Mouse (Mus musculus): Measurements from ENCODE around the gene Dcaf6. TPM values are rescaled to one million over a fixed set of nuclear protein-coding genes. Genes with fewer than 3 reads are reported as not detected.

Dcaf6 gene
- polyA plus RNA-seq, 1 experiment from 2014 or later = 11.9 TPM

DNA sequence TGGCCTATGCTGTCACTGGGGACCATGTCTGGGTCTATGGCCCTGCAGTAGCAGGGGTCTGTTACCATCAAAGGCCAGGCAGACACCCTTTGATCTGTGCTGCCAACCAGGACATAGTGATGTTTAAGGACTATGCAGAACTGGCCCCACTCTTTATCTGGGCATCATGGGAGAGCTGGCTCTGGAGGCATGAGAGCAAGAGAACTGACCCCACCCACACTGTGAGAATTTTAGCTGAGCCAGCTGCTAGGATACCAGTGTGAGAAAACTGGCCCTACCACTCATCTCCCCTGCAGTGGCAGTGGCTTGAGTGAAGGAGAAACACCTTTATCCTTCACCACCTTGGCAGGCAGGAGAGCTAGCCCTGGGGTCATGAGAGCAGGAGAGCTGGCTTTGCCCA is 19.1 kb downstream of the Dcaf6 start:
- no peak for ATAC-seq (ENCODE audit: low FRiP score)
- Histone ChIP-seq H3K4me1 (replicated peaks; ENCODE audit: control insufficient read depth, insufficient read depth, low read length) (no peaks in the 10 kb centered on the region), H3K27me3 (ENCODE audit: control insufficient read depth, insufficient read depth, low read length) (no peaks in the 10 kb centered on the region), H3K4me2 (replicated peaks; ENCODE audit: low read depth, low read length) (no peak overlapping the region), H3K36me3 (ENCODE audit: control insufficient read depth, insufficient read depth, low read length) (no peaks in the 10 kb centered on the region), H3K4me3 (ENCODE audit: low read depth, low read length) (no peak overlapping the region), H3K27ac (ENCODE audit: low read depth, low read length) (no peak overlapping the region), H3K9me3 (ENCODE audit: control insufficient read depth, low read length) (no peaks in the 10 kb centered on the region), H3K9ac (ENCODE audit: low read depth, low read length) (no peak overlapping the region)
- no peak for DNase-seq (ENCODE audit: low spot score)

DNA sequence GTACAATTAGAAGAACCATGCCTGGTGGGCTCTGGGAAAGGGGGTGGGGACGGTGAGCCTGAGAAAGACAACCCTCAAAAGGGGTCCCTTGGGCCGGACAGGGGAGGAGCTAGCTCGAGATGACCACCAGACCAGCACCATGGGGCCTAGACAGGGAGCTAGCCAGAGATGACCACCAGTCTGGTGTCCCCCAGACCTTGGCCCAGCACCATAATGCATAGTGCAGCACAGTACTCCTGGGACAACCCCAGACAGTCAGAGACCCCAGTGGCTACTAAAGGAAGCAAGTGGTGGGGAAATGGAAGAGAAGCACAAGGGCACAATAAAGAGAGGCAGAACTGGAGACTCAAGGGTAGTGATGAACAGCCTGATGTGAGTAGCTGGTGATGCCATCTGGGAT is 19.5 kb downstream of the Dcaf6 start:
- ATAC-seq (ENCODE audit: low FRiP score) (peak; percentile 35), DNase-seq (ENCODE audit: low spot score) (no peak)
- Histone ChIP-seq H3K4me2 (replicated peaks; ENCODE audit: low read depth, low read length) (no peak overlapping the region), H3K4me3 (ENCODE audit: low read depth, low read length) (no peak overlapping the region), H3K9me3 (ENCODE audit: control insufficient read depth, low read length) (no peaks in the 10 kb centered on the region), H3K9ac (ENCODE audit: low read depth, low read length) (no peak overlapping the region), H3K36me3 (ENCODE audit: control insufficient read depth, insufficient read depth, low read length) (no peaks in the 10 kb centered on the region), H3K27ac (ENCODE audit: low read depth, low read length) (no peak overlapping the region), H3K4me1 (replicated peaks; ENCODE audit: control insufficient read depth, insufficient read depth, low read length) (no peaks in the 10 kb centered on the region), H3K27me3 (ENCODE audit: control insufficient read depth, insufficient read depth, low read length) (no peaks in the 10 kb centered on the region)
- WGBS = 90% methylated on average over 3 of the region's 3 CpGs

DNA sequence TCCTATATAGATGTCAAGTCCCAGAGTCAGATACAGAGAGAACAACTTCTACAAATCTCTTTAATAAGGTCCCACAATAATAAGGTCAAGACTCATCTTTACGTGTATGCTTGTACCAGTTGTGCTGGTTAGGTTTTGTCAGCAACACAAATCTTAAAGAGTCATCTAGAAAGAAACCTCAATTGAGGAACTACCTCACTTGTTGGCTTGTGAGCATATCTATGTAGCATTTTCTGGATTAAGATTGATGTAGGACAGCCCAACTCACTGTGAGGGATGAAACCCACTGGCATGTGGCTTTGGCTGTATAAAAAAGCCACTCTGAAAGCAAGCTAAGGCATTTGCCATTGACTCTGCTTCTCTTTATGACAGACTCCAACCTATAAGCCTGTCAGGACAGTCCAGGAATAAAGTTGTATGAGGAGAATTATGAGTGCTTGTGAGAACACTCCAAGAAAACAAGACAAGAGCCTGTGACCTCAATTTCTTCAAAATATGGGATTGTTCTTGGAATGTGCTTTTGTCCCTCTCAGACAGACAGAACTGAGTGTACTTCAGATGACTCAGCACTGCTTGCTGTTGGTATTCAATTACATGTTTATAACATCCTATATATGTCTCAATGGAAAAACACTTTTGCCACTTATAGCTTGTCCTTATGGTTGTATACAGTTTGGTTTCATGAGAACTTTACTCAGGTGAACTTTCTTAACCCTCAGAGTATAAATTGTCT is 21.8 kb downstream of the Dcaf6 start:
- no peak overlapping the region for H3K9ac ChIP-seq (ENCODE audit: low read depth, low read length)
- H3K27me3 ChIP-seq (ENCODE audit: control insufficient read depth, insufficient read depth, low read length) = no peaks in the 10 kb centered on the region
- no peak overlapping the region for H3K4me2 ChIP-seq (replicated peaks; ENCODE audit: low read depth, low read length)
- DNase-seq (ENCODE audit: low spot score) (no peak), ATAC-seq (ENCODE audit: low FRiP score) (no peak)
- H3K36me3 ChIP-seq (ENCODE audit: control insufficient read depth, insufficient read depth, low read length) = no peaks in the 10 kb centered on the region
- no peak overlapping the region for H3K27ac ChIP-seq (ENCODE audit: low read depth, low read length)
- H3K4me3 ChIP-seq (ENCODE audit: low read depth, low read length) = no peak overlapping the region
- H3K4me1 ChIP-seq (replicated peaks; ENCODE audit: control insufficient read depth, insufficient read depth, low read length) = no peaks in the 10 kb centered on the region
- H3K9me3 ChIP-seq (ENCODE audit: control insufficient read depth, low read length) = no peaks in the 10 kb centered on the region
- 97% methylated on average over 1 of the region's 1 CpGs for WGBS

DNA sequence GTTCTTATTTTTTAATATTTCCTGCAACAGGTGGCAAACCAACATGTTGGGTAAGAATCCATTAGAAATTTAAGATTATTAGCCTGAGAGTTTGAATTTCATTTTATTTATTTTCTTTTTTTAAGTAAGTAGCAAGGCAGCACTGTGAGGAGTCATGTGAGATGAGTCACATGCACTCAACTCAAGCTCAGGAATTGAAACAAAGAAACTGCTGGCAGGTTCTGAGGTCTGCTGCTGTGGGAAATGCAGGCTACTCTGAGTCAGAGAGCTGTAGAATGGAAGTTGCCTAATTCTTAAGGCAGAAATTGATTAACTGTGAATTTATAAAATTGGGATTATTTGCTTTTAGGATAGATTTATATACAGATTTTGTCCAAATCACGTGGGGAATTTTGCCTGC is 27.4 kb downstream of the Dcaf6 start:
- no peak for DNase-seq (ENCODE audit: low spot score)
- WGBS = 88% methylated on average over 1 of the region's 1 CpGs
- no peak overlapping the region for H3K9ac ChIP-seq (ENCODE audit: low read depth, low read length)

DNA sequence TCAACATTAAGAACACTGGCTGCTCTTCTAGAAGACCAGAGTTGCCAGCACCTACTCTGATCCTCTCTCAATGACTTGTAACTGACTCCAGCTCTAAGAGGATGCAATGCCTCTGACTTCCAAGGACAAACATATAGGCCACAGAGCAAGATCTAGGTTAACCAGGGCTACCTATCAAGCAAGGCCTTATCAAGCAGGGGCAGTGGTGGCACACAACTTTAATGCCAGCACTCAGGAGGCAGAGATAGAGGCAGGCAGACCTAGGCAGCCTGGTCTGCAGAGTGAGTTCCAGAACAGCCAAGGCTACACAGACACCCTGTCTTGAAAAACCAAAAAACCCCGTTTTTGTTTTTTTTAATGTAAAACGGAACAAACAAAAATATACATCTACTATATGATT is 34.0 kb downstream of the Dcaf6 start:
- Histone ChIP-seq H3K9me3 (ENCODE audit: control insufficient read depth, low read length) (no peaks in the 10 kb centered on the region), H3K27me3 (ENCODE audit: control insufficient read depth, insufficient read depth, low read length) (no peaks in the 10 kb centered on the region), H3K4me3 (ENCODE audit: low read depth, low read length) (no peak overlapping the region), H3K4me2 (replicated peaks; ENCODE audit: low read depth, low read length) (no peak overlapping the region), H3K4me1 (replicated peaks; ENCODE audit: control insufficient read depth, insufficient read depth, low read length) (no peaks in the 10 kb centered on the region), H3K36me3 (ENCODE audit: control insufficient read depth, insufficient read depth, low read length) (no peaks in the 10 kb centered on the region), H3K27ac (ENCODE audit: low read depth, low read length) (no peak overlapping the region), H3K9ac (ENCODE audit: low read depth, low read length) (no peak overlapping the region)
- DNase-seq (ENCODE audit: low spot score) = no peak
- ATAC-seq (ENCODE audit: low FRiP score) = no peak
- 90% methylated on average over 2 of the region's 2 CpGs for WGBS

More for the DNA sequence above, 27.4 kb downstream of the Dcaf6 start:
- no peak overlapping the region for H3K4me2 ChIP-seq (replicated peaks; ENCODE audit: low read depth, low read length)
- H3K4me1 ChIP-seq (replicated peaks; ENCODE audit: control insufficient read depth, insufficient read depth, low read length) = no peaks in the 10 kb centered on the region
- no peak overlapping the region for H3K27ac ChIP-seq (ENCODE audit: low read depth, low read length)
- H3K27me3 ChIP-seq (ENCODE audit: control insufficient read depth, insufficient read depth, low read length) = no peaks in the 10 kb centered on the region
- no peaks in the 10 kb centered on the region for H3K9me3 ChIP-seq (ENCODE audit: control insufficient read depth, low read length)
- no peak overlapping the region for H3K4me3 ChIP-seq (ENCODE audit: low read depth, low read length)
- H3K36me3 ChIP-seq (ENCODE audit: control insufficient read depth, insufficient read depth, low read length) = no peaks in the 10 kb centered on the region
- no peak for ATAC-seq (ENCODE audit: low FRiP score)

DNA sequence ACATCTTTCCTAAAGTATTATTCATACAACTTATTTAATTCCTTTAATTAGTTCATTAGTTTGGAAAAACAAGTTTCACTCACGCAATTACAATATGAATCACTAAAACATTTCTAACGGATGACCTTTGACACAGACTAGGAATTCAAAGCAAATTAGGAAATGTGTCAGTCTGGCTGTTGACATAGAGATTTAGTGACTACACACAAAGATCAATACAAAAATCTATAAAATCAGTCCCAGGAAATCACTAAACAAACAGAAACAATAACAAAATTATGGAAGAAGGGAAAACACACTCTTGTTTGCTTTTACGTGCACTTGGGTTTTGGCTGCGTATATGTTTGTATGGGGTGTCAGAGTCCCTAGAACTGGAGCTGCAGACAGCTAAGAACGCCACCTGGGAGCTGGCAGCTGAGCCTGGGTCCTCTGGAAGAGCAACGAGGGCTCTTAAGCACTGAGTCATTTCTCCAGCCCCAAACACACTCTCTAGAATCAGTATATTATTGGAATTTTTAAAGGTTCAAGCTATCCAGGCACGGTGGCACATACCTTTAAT is 38.8 kb downstream of the Dcaf6 start:
- Histone ChIP-seq H3K9me3 (ENCODE audit: control insufficient read depth, low read length) (no peaks in the 10 kb centered on the region), H3K4me1 (replicated peaks; ENCODE audit: control insufficient read depth, insufficient read depth, low read length) (no peaks in the 10 kb centered on the region), H3K27me3 (ENCODE audit: control insufficient read depth, insufficient read depth, low read length) (no peaks in the 10 kb centered on the region), H3K4me2 (replicated peaks; ENCODE audit: low read depth, low read length) (no peak overlapping the region), H3K36me3 (ENCODE audit: control insufficient read depth, insufficient read depth, low read length) (no peaks in the 10 kb centered on the region), H3K27ac (ENCODE audit: low read depth, low read length) (no peak overlapping the region), H3K4me3 (ENCODE audit: low read depth, low read length) (no peak overlapping the region), H3K9ac (ENCODE audit: low read depth, low read length) (no peak overlapping the region)
- WGBS = 77% methylated on average over 7 of the region's 7 CpGs
- ATAC-seq (ENCODE audit: low FRiP score) (no peak), DNase-seq (ENCODE audit: low spot score) (no peak)

DNA sequence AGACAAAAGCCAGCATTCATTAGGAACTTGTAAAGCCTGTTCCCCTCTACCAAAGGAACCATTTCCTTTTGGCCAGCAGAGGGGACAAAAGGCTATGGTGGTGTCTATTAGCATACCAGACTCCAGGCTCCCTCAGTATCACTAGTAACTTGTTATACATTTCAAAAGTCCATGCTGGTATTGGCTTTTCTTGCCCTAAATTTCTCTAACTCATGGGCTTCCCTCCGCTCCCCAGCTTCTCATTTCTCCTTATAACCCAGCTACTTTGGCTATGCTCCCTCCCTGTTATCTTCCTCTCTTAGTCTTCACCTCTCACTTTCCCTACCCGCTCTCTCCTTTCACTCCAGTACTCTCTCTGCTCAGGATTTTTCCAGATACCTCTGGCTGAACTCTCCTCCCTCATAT is 63.9 kb downstream of the Dcaf6 start:
- no peak overlapping the region for H3K4me3 ChIP-seq (ENCODE audit: low read depth, low read length)
- ATAC-seq (ENCODE audit: low FRiP score) (no peak), DNase-seq (ENCODE audit: low spot score) (no peak)
- H3K27ac ChIP-seq (ENCODE audit: low read depth, low read length) = no peak overlapping the region
- no peaks in the 10 kb centered on the region for H3K9me3 ChIP-seq (ENCODE audit: control insufficient read depth, low read length)
- no peaks in the 10 kb centered on the region for H3K27me3 ChIP-seq (ENCODE audit: control insufficient read depth, insufficient read depth, low read length)
- WGBS = 80% methylated on average over 2 of the region's 2 CpGs
- H3K36me3 ChIP-seq (ENCODE audit: control insufficient read depth, insufficient read depth, low read length) = no peaks in the 10 kb centered on the region
- H3K4me2 ChIP-seq (replicated peaks; ENCODE audit: low read depth, low read length) = no peak overlapping the region
- H3K9ac ChIP-seq (ENCODE audit: low read depth, low read length) = no peak overlapping the region
- H3K4me1 ChIP-seq (replicated peaks; ENCODE audit: control insufficient read depth, insufficient read depth, low read length) = no peaks in the 10 kb centered on the region

DNA sequence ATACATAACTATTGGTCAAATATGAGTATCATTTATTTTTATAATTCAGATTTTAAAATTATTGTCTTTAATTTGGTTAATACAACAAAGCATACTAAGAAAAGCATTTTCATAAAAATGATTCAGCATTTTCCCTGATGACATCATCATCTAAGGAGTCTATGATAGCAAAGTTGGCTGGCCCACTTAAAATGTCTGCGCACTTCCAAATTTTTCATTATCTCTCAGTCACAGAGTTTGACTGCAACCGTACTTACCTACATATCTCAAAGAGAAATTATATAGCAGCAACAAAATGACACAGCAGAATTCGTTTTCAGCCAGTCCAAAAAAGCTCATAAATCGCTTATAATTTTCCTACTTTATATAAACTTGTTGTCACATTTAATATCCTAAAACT is 64.3 kb downstream of the Dcaf6 start:
- Histone ChIP-seq H3K4me2 (replicated peaks; ENCODE audit: low read depth, low read length) (no peak overlapping the region), H3K4me1 (replicated peaks; ENCODE audit: control insufficient read depth, insufficient read depth, low read length) (no peaks in the 10 kb centered on the region), H3K27me3 (ENCODE audit: control insufficient read depth, insufficient read depth, low read length) (no peaks in the 10 kb centered on the region), H3K9me3 (ENCODE audit: control insufficient read depth, low read length) (no peaks in the 10 kb centered on the region), H3K27ac (ENCODE audit: low read depth, low read length) (no peak overlapping the region), H3K4me3 (ENCODE audit: low read depth, low read length) (no peak overlapping the region), H3K36me3 (ENCODE audit: control insufficient read depth, insufficient read depth, low read length) (no peaks in the 10 kb centered on the region), H3K9ac (ENCODE audit: low read depth, low read length) (no peak overlapping the region)
- DNase-seq (ENCODE audit: low spot score) = no peak
- 96% methylated on average over 4 of the region's 4 CpGs for WGBS
- no peak for ATAC-seq (ENCODE audit: low FRiP score)

DNA sequence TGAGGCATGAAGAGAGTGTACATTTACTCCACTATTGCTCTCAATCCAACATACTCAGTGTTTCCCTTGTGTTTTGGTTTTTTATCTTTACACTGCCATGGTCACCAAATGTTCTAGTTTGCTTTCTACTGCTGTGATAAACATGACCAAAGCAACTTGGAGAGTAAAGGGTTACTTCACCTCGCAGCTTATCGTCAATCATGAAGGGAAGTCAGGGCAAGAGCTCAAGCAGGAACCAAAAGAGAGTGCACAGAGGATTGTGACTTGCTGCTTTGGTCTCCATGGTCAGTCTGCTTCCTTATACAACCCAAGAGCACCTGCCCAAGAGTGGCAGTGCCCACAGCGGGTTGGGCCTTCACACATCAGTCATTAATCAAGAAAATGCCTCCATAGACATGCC is 65.4 kb downstream of the Dcaf6 start:
- H3K9ac ChIP-seq (ENCODE audit: low read depth, low read length) = no peak overlapping the region
- no peak overlapping the region for H3K4me2 ChIP-seq (replicated peaks; ENCODE audit: low read depth, low read length)
- ATAC-seq (ENCODE audit: low FRiP score) (no peak), DNase-seq (ENCODE audit: low spot score) (no peak)
- no peaks in the 10 kb centered on the region for H3K27me3 ChIP-seq (ENCODE audit: control insufficient read depth, insufficient read depth, low read length)
- WGBS = 70% methylated on average over 3 of the region's 3 CpGs
- no peaks in the 10 kb centered on the region for H3K4me1 ChIP-seq (replicated peaks; ENCODE audit: control insufficient read depth, insufficient read depth, low read length)
- H3K27ac ChIP-seq (ENCODE audit: low read depth, low read length) = no peak overlapping the region
- no peaks in the 10 kb centered on the region for H3K9me3 ChIP-seq (ENCODE audit: control insufficient read depth, low read length)
- H3K36me3 ChIP-seq (ENCODE audit: control insufficient read depth, insufficient read depth, low read length) = no peaks in the 10 kb centered on the region
- no peak overlapping the region for H3K4me3 ChIP-seq (ENCODE audit: low read depth, low read length)

Measured in hindbrain, embryonic 11.5 days (tissue).